Mouse (Mus musculus): Measurements from ENCODE around the gene Slc52a3.

DNA sequence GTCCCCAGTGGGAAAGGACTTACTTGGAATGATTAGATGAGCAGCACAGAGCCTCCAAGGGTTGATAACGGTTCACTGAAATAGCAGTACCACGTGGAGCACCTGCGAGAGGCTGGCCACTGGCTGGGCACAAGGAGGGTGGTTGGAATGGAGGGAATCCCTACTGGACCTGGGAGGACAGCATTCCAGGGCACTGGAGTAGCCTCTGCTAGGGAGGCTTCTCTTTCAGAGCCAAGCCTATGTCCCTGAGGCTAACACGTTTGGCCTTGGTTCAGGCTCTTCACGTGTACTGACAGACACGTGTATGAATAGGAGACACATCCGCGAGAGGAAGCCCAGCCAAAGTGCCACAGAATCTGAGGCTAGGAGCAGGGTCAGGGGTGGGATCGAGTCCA, 2.2 kb downstream of the Slc52a3 start:
- TF ChIP-seq MAX (IDR thresholded peaks at IDR 0.05) = no peak
- TF ChIP-seq CTCF (IDR thresholded peaks at IDR 0.05; ENCODE audit: control insufficient read depth, insufficient read depth, insufficient read length) = no peak
